Mouse (Mus musculus): Measurements from ENCODE around the gene Ctnna2. TPM values are rescaled to one million over a fixed set of nuclear protein-coding genes. Genes with fewer than 3 reads are reported as not detected.
A peak's percentile ranks its signal among the peaks of the same experiment; 100 is the strongest.

Ctnna2 gene
- 2.2 and 3.3 TPM in 2 replicates for total RNA-seq (2021)
- long read RNA-seq, experiment 1, partial matches to known transcripts: 1 of 2 reads
- long read RNA-seq, experiment 1, other reads (novel, unspliced or antisense): 1 of 2 reads
- long read RNA-seq, experiment 2, partial matches to known transcripts: 0 of 2 reads
- long read RNA-seq, experiment 2, other reads (novel, unspliced or antisense): 2 of 2 reads

DNA sequence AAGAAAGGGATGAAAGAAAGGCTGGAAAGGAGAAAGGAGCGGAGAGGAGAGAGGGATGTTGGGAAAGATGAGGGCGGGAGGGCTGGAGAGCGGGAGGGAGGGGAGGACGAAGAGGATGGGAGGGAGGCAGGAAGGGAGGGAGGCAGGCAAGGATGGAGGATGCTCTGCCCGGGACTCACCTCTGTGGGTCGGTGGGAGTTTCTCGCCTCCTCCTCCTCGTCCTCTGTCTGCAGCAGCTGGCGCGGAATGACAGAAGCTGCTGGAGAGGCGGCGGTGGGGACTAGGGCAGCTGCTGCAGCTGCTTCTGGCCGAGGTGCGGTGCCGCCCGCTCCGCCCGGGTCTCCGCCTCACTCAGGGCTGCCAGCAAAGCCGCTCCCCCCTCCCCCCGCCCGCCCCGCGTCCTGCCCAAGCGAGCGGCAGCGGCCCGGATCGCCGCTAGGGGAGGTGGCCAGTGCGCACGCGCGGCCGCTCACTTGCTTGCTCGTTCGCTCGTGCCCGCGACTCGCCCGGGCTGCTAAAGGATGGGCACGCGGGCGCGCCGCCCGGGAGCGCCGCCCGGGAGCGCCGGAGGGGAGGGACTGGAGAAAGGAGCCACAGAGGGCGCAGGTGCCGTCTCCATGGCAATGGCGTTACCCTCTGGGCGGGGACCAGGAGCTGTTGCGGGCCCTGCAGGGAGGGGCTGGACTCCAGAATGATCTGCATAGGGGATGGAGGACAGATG lies at the start of gene Ctnna2:
Gene Ctnna2 (minus strand): TSS at position 459 of the 721 bp plus-strand sequence.
- peak; percentile 84 for DNase-seq

DNA sequence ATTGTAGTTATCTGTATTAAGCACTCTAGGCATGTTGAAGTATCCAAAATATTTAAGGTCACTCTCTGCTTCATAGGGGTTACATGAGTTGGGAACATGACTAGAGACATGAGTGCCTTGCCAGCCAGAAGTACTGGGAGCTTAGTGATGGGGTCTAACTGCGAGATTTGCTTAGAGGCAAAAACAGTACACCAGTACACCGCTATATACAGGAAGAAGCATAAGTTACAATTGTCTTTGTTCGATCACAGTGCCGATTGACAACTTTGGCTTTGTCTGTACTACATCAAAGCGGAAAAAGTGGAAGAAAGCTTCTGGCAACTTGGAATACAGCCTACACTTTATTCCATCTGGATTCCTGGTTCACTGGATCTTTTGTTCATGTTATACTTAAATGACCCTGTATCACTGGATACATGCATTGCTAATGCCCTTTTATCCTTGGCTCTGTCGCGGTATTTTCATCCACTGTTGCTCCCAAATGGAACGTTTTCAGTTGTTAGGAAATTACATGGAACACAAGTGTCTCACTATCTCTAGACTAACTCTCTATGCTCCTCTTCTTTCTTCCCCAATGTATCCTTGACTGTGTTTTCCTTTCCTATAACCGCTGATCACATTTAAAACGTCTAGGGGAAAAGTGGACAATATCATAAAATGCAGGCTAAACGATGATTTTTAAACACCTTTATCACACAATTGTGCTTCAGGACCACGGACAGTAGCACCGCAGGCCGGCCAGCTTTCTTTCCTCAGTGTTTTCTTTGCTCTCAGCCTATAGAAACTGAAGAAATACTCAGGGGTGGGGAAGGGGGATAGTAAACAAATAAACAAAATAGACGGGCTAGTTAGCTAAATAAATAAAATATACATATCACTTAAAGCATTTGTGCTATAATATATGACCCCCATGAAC lies 896 bp upstream of the Ctnna2 start:
- DNase-seq: peak; percentile 16

DNA sequence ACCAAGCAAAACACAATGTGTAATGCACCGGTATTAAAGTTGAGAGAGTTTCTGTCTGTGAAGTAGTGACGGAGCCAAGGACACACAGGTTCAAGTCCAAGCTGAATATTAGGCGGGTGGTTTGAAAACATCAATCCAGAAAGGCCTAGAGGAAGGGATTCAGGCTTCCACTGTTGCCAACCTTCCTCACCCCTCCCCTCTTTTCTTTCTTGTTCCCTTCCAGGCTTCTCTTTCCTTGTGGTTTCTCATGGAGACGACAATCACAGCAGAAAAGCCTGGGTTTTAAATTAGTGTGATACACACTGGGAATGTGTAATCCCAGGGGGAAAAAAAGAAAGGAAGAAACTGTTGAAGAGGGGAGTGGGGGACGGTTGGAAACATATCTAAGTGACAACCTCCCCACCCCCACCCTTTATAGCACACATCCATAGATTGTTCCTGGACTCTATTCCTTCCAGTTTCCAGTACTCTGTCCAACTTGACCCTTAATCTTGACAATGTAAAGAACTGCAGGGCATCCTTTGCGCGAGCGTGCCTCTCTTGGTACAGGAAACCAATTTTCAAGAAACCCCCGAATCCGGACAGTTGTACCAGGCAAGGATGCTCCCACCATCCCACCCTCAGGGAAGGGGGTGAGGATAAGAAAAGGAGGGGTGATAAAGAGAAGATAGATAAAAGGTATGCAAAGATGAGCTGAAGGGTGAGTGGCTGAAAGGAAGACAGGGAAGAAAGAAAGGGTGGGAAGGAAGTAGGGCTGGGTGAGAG lies 841 bp downstream of the Ctnna2 start:
- no peak for DNase-seq

DNA sequence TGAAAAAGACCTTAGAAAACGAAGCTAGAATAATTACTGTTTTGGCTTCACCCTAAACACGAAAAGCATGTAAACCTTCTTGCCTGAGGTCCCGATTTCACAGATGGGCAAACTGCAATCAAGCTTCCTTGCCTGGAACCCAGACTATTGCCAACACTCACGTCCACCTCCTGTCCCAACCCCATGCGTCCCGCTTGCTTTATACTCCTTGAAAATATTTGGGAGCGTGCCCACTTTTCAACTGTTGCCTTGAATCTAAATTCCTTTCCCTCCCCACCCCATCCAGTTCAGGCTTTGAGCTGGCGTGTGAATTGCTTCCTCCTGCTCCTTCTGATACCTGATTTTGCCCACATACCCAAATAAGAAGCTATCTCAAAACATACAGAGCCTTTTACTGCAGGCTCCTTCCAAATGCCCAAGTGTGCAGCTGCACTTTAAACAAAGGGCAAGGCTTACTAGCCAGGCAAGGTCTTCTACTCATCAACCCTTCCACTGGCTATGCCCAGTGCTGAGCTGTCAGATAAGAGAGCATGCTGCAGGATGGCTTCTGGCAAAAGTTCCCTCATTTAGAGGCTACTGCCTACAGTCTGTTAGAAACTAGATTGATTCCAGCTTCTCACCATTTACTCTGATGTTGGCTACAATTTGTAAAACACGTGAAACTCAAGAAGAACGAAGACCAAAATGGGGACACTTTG lies 8.8 kb downstream of the Ctnna2 start:
- no peak for DNase-seq

DNA sequence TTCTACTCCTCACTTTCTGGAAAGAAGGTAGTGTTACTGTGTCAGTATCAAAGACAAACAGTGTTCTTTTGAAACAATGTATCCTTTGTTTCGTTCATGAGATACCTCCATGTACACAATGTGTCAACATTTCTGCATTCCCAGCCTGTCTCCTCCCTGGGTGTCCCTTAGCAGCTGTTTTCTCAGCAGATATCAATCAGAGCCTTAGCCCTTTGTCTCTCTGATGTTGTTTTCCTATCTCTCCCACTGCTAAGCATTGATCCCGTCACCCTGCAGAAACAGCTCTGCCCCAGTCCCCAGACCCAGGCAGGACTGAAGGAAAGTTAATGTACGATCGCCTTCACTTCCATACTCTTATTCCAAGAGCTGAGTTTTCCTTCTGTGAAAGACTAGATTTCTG lies 9.7 kb downstream of the Ctnna2 start:
- no peak for DNase-seq

DNA sequence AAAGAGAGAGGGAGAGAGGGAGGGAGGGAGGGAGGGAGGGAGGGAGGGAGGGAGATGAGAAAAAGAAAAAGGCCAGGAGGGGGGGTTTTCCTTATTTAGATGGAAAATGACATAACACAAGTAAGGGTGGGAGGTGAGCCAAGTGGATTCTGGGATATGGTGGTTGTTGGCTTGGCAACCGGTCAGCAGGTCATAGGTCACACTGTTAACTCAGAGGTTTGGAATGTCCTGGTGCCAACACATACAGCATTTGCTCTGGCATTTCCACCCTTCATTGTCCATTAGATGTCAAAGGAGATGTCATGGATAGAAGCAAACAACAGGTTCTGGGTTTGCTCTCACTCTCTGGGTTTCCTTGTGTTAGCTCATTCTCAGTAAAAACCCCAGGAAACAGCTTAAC lies 17.5 kb downstream of the Ctnna2 start:
- no peak for DNase-seq

DNA sequence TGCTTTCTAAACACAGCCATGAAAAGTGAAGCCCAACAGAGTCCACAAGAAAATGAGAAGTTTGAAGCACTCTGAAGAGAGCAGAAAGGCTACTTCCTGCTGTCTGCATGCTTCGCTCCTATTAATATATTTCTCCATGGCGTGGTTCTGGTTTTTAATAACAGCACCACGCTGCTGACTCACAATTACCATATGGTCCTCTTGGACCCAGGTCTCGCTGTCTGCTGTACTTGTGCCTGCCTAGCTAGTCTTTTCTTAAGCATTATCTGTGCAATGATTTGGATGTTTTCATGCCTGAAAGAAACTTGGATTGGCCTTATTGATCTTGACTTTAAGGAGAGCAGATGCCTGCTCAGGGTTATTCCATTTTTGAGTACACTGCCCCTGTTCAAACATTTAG lies 28.2 kb downstream of the Ctnna2 start:
- no peak for DNase-seq

DNA sequence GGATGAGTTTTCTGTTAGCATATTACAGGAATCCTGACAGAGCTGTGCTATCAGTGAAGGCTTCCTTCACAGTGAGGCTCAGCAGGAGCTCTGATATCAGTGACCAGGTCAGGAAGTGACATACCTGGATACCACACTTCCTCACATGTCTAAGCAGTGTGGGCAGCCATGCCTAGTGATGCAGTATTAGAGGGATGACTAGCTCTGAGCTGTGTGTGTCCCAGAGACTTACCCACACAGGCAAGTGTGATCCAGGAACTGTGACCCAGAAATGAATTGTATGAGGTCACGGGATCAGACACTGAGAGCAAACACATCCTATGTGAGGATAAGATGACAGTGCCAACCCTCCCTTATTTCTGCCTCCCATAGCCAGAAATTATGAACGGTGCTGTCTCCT lies 28.8 kb downstream of the Ctnna2 start:
- no peak for DNase-seq

DNA sequence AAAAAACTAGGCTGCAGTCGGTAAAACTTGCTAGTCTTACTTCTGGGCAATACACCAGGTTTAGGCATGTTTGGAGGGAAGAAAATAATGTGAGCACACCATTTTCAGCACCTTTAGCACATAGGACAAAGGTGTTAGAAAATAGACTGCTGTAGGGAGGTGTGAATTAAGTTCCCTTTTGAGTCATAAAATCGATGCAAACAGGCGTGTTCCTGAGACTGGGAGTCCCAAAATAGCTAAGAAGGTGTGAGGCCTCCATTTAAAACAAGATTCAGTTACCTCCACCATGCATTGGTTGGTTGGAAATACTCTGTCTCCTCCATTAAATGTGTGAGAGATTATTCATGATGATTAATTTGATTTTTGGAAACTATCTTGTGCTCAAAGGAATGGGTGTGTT lies 50.1 kb downstream of the Ctnna2 start:
- DNase-seq: no peak

DNA sequence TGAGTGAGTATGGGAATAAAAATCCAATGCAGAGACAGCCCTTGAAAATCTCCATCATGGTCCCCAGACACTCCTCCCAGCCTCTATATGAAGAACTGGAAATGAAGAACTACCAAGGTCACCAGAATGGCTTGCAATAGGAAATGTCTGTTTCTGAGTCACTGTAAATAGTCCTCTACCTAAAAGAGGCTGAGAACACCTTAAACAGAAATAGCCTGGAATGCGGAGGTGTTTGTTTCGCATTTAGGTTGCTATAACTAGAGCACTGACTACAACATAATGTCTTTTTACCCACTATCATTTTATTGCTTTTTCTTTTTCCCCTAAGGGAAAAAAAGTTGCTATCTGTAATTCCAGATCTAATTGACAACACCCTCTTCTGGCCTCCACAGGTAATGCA lies 106.3 kb downstream of the Ctnna2 start:
- no peak for DNase-seq

DNA sequence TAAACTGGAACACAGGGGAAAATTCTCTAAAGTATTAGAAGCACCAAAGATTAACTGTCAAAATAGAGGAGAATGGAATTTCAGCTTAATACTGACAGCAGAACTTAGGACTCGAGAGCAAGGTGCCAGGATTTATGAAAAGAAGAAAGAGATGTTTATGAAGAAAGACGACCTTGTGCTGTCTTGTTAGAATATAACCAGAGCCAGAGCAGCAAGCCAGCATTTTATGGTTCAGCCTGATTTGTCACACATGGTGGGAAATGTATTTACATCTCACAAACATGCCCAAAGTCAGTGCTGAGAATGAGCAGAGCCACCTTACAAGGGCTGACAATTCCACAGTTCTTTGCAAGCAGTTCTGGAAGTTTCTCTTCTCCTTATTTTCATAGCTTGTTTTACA lies 110.2 kb downstream of the Ctnna2 start:
- no peak for DNase-seq

DNA sequence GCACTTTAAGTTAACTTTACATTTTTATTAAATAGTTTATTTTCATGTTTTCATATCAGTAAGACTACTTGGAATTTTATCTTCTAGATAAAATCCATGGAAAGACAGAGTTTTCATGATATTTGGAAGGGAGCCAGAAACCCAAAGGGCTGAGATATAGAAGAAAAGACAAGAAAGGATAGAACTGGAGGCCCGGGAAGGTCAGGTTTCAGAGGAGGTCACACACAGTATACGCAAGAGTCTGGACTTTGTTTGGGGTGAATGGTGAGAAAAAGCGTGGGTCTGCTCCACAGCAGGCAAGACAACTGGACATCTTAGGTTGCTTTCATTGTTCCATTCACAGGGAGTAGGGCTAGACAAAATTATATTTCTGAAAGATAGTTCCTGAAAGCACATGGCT lies 111.4 kb downstream of the Ctnna2 start:
- DNase-seq: no peak

DNA sequence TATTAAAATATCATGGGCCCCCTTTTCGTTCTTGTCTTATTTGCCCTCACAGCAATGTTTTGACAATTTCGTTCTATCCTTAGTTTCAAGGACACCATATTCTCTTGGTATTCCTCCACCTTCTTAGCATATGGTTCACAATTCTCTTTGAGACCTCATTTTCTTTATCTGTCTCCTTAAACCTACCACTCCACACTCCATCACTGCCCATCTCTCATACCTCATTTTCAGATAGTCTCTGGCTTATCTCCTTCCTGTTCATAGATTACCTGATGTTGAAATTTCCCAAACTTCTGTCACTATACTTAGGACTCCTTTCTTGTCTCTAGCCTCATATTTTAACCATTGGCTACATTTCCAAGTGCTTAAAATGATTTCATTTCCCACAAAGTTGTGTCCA lies 116.1 kb downstream of the Ctnna2 start:
- no peak for DNase-seq

DNA sequence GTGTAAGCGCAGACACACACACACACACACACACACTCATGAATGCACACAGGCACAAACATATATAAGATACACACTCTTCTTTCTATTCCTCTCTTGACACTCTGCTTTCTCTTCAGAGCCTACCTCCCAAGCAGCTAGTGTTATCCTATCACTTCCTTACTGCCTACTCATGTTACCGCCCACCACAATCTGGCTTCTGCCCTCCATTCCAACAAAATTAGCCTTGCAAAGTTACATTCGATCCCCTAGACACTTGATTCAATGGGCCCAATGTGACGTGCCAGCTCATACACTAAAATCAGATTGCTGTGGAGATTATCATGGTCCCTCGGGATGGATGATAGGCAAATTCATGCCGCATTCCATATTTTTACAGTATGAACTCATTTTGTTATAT lies 116.7 kb downstream of the Ctnna2 start:
- DNase-seq: no peak

DNA sequence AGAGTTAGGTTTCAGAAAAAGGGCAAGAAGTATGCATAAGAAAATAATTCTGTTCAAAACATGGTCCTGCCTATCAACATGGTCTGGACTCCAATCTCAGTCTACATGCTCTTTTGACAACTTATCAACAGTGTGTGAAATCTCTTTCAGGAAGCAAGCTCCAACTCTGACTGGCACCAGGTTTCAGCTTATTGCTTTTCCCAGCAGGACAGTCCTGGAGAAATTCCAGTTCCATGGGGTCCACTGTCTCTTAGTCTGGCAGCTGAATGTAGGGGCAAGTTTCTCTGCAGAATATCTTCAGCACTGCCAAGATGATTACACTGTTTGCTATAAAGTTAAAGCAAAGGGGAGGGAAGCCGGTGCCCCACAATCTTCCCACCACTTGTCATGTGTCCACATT lies 130.1 kb downstream of the Ctnna2 start:
- no peak for DNase-seq

DNA sequence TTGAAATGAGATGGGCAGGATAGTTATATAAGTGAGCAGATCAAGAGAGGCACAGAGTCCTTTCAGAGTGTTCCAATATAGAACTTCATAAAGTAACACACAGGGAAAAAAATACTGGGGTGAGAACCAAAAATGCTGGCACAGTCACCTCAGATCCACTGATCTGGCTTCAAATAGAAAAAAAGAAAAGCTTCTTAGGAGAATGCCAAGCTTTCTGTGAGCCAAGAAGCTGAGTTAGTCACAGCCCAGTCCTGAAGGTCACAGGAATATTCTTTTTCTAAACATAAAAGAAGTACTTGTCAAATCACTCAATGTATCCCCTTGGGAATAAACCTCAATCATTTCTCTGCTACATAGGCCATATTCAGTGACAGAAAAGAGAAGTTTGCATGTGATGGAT lies 130.7 kb downstream of the Ctnna2 start:
- DNase-seq: peak; percentile 34

DNA sequence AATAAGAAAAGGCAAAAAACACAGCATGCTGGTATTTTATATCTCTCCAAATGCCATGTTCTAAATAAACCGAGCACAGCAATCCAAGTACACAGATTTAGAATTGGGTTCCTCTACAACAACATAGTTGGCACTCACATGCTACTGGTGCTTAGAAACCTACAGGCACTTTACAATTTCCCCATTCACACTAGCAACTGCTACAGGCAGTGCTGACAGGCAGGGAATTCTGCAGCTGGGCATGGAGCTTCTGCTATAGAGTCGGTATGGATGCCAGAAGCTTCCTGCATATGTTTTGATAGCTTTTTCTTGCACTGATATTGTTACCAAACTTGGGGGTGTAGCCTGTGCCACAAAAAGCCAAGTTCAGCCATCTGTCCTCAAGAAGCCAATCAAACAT lies 131.8 kb downstream of the Ctnna2 start:
- no peak for DNase-seq

DNA sequence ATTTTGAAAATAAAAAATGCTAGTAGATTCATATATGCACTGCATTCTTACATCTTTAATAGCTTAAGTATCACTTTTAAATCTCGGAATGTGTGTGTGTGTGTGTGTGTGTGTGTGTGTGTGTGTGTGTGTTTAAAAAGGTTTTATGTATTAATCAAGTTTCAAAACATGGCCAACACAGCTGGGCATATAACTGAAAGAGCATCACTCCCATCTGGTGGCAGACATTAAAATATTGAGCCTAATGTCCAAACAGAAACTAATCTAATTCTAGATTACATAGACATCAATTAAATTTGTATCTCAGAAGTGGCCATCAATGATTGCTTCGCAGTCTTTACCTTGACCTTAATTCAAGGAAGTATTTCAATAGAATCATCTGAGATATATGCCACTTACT lies 140.4 kb downstream of the Ctnna2 start:
- DNase-seq: peak; percentile 9

DNA sequence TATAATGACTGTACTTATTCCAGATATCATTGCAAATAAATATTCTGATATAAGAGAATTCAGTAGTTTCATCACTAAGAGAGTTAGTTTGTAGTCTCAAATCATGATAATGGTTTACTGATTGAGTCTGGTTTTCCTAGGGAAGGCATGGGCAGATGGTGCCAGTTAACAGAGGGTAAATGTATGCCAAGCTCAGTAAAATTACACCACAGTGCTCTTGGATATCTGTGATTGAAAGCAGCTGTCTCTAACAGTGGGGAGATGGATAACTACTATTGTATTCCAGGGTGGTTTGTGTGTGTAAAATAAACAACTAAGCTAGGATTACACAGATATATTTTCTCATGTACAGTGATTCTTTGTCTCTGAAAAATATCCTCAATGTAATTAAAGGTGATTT lies 140.8 kb downstream of the Ctnna2 start:
- DNase-seq: no peak

DNA sequence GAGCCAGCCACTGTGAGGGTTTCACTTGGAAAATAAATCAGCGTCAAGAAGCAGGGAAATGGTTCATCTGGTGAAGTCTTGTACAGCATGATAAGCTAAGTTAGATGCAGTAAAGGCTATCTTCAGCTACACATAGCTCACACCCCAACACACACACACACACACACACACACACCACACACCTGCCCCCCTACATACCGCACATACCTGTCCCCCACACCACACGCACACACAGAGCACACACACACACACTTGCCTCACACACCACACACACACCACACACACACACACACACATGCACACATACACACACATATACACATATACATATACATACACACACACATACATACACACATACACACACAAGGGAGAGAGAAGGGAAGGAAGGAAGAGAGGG lies 142.0 kb downstream of the Ctnna2 start:
- no peak for DNase-seq

DNA sequence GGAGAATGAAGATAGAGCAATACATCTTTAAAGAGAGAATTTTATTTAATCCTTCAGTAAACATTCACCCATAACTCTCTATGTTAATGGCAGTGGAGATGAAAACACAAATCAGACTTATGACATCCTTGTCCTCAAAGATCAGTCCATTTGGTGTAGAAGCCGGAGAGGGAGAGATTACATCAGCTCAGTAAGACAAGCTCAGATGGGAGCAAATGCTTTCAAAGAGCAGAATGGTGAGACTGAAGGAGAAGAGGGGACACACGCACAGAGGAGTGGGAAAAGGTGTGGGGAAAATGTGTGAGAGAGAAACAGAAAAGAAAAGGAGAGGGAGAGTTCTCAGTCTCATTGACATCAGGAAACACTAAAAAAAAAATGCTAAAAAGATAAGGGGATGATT lies 144.8 kb downstream of the Ctnna2 start:
- no peak for DNase-seq

DNA sequence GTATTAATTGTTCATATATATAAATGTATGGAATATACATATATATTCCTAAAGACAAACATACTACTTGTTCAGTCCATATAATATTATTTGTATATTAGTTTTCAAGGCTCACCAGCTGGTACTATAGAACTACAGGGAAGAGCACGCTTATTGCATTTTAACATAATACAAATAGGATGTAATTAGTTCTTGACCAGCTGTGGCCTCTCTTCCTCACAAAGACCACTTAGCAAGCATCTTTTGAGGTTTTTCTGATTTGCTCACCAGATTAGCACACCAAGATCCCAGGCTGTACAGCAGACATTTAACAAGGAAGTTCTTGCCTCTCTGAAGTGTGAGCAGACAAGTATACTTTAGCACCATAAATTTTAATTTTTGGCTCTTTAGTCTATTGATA lies 152.0 kb downstream of the Ctnna2 start:
- DNase-seq: no peak
